Mouse (Mus musculus) fat pad, adult 2 months (tissue): Measurements from ENCODE around the gene St6gal2.

ENCODE experiments used
- DNase-seq: peaks from one replicate; pipeline ENCODE4 v3.0.0-alpha.2; 2011; ENCODE audit warnings: low read depth, low spot score; ENCODE audit errors: extremely low read depth

The St6gal2 gene

GRCm38 (mm10) chr17:55445250-55446184, at the start of gene St6gal2:
St6gal2 (plus strand) TSS chr17:55445382.
- no peak for DNase-seq

- no peak for DNase-seq
Measured at GRCm38 (mm10) chr17:55406043-55406442, 39.1 kb upstream of the St6gal2 start.

- DNase-seq, result no peak
Measured at GRCm38 (mm10) chr17:55416519-55416918, 28.7 kb upstream of the St6gal2 start.

DNA sequence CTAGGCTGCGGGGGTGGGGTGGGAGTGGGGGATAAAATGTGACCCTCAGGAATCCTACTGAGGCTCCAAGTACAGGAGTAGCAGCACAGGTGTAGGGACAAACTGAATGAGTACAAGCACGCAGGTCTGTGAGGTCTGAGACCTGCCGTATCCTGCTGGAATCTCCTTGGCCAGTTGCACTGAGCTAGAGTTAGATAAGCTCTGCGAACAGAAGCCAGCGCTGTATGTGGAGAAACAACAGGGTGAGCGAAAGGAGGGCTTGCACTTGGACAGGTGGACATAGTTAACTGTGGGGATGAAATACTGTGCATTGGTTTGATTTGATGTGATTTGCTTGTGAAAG, 974 bp downstream of the St6gal2 start:
- no peak for DNase-seq

DNA sequence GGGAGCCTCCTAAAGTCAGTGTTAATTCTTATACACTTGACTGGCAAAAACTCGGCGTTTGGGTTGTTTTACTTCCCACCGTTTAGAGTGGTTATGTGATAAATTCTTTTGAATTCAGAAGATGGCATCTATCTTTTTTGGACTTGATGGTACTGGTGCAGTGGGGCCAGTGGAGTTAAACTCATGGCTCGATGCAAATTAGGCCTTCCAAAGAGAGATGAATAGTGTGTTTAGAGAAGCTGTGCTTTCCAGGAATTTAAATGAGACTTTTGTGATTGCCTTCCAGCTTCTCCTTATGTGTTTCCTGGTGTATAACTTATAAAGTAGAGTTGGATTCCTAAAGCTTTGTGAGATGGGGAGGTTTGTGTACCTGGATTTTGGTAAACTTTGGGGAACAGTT, 1.5 kb downstream of the St6gal2 start:
- no peak for DNase-seq

GRCm38 (mm10) chr17:55450943-55451342, 5.8 kb downstream of the St6gal2 start:
- DNase-seq, result no peak

DNA sequence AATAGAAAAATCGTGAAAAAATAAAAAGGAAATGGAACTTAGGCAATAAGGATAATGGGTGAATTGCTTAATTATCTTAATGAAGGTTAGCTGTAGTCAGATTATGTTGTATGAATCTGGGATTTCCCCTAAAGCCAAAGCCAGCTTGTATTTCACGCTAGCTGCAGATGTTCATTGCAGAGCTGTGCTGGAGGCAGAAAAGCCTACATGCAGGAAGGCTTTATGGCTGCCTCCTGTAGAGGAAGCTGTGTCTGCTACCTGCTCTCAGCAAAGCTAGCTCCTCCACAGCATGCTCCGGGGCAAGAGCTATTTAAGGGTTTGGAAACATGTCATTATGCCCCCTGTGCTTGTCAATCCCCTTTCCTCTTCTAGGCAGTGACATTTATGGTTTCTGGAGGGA, 9.3 kb downstream of the St6gal2 start:
- DNase-seq, result no peak

GRCm38 (mm10) chr17:55460187-55460586, 15.0 kb downstream of the St6gal2 start:
- no peak for DNase-seq

DNA sequence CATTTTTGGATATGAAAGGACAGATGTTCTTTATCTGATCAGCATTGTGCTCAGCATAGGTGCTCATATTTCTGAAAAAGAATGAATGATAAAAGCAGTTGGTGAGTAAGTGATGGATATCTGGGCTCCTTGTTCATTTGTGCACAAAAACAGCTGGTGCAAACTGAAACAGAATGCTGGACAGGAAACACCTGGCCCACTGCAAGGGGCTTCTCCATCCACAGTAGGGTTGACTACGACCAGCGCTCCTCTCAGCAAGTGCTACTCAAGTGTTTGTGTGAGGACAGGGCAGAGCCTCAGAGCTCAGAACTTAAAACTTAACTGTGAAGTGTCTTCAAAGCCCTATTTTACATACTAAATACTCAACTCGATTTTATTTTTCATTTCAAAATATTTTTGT, 22.4 kb downstream of the St6gal2 start:
- no peak for DNase-seq

DNA sequence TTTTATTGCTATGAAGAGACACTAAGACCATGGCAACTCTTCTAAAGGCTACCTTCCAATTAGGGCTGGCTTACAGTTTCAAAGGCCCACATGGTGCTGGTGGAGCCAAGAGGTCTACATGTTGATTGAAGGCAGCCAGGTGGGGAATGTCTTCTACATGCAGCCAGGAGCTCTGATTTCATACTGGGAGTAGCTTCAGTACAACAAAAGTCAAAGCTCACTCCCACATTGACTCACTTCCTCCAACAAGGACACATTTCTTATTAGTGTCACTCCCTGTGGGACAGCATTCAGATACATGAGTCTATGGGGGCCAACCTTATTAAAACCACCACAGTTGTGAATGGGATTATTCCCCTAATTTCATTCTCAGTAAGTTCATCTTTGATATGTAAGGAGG, 23.8 kb downstream of the St6gal2 start:
- DNase-seq, result no peak

DNA sequence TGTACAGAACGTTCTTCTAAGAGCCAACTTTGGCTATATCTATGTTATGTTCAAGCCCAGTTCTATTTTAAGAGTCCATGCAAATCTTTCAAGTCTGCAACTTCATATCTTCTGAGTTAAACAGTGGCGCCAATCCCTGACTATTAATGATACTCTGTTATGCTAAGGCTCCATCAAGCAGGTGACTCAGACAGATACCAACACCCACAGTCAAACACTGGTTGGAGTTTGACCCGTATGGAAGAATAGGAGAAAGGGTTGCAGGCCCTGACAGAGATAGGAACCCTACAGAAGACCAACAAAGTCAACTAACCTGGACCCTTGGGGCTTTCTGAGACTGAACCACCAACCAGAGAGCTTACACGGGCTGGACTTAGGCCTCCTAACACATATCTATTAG, 30.8 kb downstream of the St6gal2 start:
- no peak for DNase-seq

- DNase-seq, result no peak
Measured at GRCm38 (mm10) chr17:55477361-55477760, 32.2 kb downstream of the St6gal2 start.

GRCm38 (mm10) chr17:55479367-55479766, 34.2 kb downstream of the St6gal2 start:
- no peak for DNase-seq

DNA sequence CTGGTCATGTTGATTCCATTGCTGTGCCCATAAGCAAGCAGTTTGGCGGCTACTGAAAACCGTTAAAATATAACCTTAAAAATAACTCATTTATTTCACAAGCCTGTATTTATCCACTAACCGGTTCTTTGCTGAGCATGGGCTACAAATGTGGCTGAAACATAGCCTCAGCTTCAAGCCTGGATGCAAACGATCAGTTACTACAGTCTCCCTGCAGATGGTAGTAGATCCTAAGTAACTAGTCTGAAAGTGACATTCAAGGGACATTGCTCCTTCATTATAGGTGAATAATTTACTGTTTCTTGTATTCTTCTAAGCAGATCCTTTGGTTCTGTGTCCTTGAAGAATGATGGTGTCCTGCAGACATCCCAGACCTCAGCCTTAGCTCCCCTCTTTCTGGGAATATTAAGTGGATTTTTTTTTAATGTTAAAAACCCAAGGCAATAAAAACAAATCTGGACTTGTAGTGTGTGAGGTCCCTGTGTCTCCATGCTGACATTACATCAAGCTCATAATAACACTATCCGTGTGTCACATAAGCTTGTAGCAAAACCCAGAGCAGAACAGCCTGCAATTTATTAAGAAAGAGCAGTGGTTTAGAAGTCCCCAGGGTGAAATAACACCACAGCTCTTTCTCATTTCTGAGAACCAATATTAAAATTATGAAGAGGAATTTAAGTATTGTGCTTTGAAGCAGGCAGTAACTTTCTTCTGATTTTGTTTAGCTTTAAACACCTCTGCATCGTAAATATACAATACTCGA, 39.1 kb downstream of the St6gal2 start:
- DNase-seq, result no peak

- DNase-seq, result no peak
Measured at GRCm38 (mm10) chr17:55531872-55532271, 86.7 kb downstream of the St6gal2 start.

DNA sequence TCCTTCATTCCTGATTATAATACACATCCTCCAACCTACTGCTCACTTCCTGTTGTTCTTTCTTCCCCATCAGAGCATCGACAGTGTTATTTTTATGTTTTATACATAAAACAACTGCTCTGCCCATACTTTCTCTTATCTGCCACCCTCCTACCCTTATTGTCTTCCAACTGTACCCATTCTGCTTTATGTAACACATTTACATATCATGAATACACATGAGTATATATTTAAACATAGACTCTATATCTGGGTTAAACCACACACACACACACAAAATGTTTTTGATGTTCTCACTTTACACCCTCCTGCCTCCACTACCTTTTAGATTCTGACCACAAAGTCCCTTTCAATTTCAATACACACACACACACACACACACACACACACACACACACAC, 103.3 kb downstream of the St6gal2 start:
- no peak for DNase-seq

DNA sequence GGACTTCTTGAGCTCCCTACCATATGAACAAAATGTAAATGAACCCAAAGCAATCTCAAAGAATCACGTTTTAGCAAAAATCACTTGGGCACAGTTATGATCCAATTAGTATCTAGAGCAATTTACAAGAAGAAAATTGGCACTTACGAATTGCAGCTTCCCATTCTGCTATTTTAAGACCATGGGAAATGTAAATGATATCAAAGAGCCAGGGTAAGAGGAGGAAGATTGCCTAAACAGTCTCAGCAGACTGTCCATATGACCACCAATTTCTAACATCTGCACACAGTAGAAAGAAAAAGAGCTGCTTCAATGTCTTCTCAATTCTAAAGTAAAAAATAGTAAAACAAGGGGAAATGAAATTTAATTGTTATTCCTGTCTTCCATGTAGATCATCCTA, 116.6 kb downstream of the St6gal2 start:
- DNase-seq, result no peak
